8 mouse cellular contexts compared by ENCODE assay signal in genomic region chr6:60682233-60682632, GRCm38 (mm10).
DNase-seq lines count a peak whose midpoint lies in the region; ATAC-seq lines count a peak whose summit lies in the region.

No protein-coding gene starts in this region.

- H3K4me3 ChIP-seq in hindbrain, embryonic 14.5 days (replicated peaks; ENCODE audit: low read length): no peak overlapping the region
- no peak overlapping the region for H3K4me3 ChIP-seq in hindbrain, embryonic 12.5 days

- no peaks in the 10 kb centered on the region for H3K4me1 ChIP-seq in hindbrain, embryonic 14.5 days (replicated peaks; ENCODE audit: control insufficient read depth, insufficient read depth, low read length)
- H3K4me1 ChIP-seq in hindbrain, embryonic 12.5 days: no peaks in the 10 kb centered on the region

- no peaks in the 10 kb centered on the region for H3K27me3 ChIP-seq in hindbrain, embryonic 14.5 days (ENCODE audit: control insufficient read depth, insufficient read depth, low read length)
- H3K27me3 ChIP-seq in hindbrain, embryonic 12.5 days: no peaks in the 10 kb centered on the region

- H3K4me2 ChIP-seq in hindbrain, embryonic 14.5 days (replicated peaks): no peak overlapping the region
- no peak overlapping the region for H3K4me2 ChIP-seq in hindbrain, embryonic 12.5 days (replicated peaks)

- WGBS in hindbrain, embryonic 14.5 days: 53% methylated on average over 4 of the region's 4 CpGs
- WGBS in hindbrain, embryonic 12.5 days: 56% methylated on average over 4 of the region's 4 CpGs

- no peaks in the 10 kb centered on the region for H3K36me3 ChIP-seq in hindbrain, embryonic 14.5 days (replicated peaks; ENCODE audit: control insufficient read depth, insufficient read depth)
- H3K36me3 ChIP-seq in hindbrain, embryonic 12.5 days: no peaks in the 10 kb centered on the region

- no peaks in the 10 kb centered on the region for H3K9me3 ChIP-seq in hindbrain, embryonic 14.5 days (ENCODE audit: control insufficient read depth, low read length)
- H3K9me3 ChIP-seq in hindbrain, embryonic 12.5 days (replicated peaks): no peaks in the 10 kb centered on the region

- peak; percentile 81 for DNase-seq in hindbrain, embryonic 14.5 days (ENCODE audit: low spot score)
- peak; percentile 7 for DNase-seq in thymus, postnatal 0 days (ENCODE audit: low spot score)
- no peak for DNase-seq in thymus, postnatal 25 days
- no peak for DNase-seq in MN1 (ENCODE audit: low spot score)
- no peak for DNase-seq in ovary, postnatal 36 days (ENCODE audit: low spot score)
- DNase-seq in thymus, postnatal 36 days: no peak

- no peak overlapping the region for H3K27ac ChIP-seq in hindbrain, embryonic 14.5 days
- H3K27ac ChIP-seq in hindbrain, embryonic 12.5 days: no peak overlapping the region

- no peak overlapping the region for H3K9ac ChIP-seq in hindbrain, embryonic 14.5 days
- H3K9ac ChIP-seq in hindbrain, embryonic 12.5 days: no peak overlapping the region

- no peak for ATAC-seq in hindbrain, embryonic 14.5 days (ENCODE audit: low FRiP score)
- ATAC-seq in hindbrain, embryonic 12.5 days (ENCODE audit: low FRiP score): no peak
- ATAC-seq in erythroid progenitor cell, adult 5-6 weeks (replicated peaks; ENCODE audit: low FRiP score, poor library complexity, severe bottlenecking): peak; percentile 46; the same call in 1 of the 2 replicates

Comparison
In these comparisons a context has a peak if more than half of its experiments do, and no peak if none do; other contexts are left out.
1. DNase-seq: peak in hindbrain, embryonic 14.5 days (single experiment) and thymus, postnatal 0 days (single experiment); none in thymus, postnatal 25 days (single experiment), MN1 (single experiment), ovary, postnatal 36 days (single experiment) and thymus, postnatal 36 days (0 of 2).